Mouse (Mus musculus) neural tube, embryonic 14.5 days (tissue): ENCODE measurements at regions not wholly inside any gene's neighbourhood (a gene's known extent, or its start where the extent isn't known, plus 50 kb on each side); places are given as distances from the start of the nearest gene placed in this dataset.
A peak's percentile ranks its signal among the peaks of the same experiment; 100 is the strongest.

ENCODE experiments used
- ATAC-seq: fragments of 200-750 bp; cut with Nextera tagmentation; 2 replicates; pipeline ENCODE4 v1.8.0; 2017; ENCODE audit warnings: low read depth, mild to moderate bottlenecking, moderate TSS enrichment, moderate library complexity
- H3K27ac ChIP-seq: fragments of 300-500 bp; sonication (generic); 2 replicates; pipeline ENCODE4 v1.5.1; 2014; ENCODE audit warnings: low read depth, mild to moderate bottlenecking, control low read depth, low read length, moderate library complexity, mixed read lengths
- H3K27me3 ChIP-seq: fragments of 300-500 bp; sonication (generic); 2 replicates; pipeline ENCODE4 v1.6.1; 2014; ENCODE audit warnings: low read length; ENCODE audit not compliant: control insufficient read depth, insufficient read depth
- H3K36me3 ChIP-seq: fragments of 300-500 bp; sonication (generic); 2 replicates; pipeline ENCODE4 v1.6.1; 2014; ENCODE audit warnings: low read length, mixed read lengths; ENCODE audit not compliant: control insufficient read depth, insufficient read depth
- H3K4me1 ChIP-seq: fragments of 300-500 bp; sonication (generic); 2 replicates; pipeline ENCODE4 v1.6.1; 2014; ENCODE audit warnings: low read length; ENCODE audit not compliant: control insufficient read depth, insufficient read depth
- H3K4me2 ChIP-seq: fragments of 300-500 bp; sonication (generic); 2 replicates; pipeline ENCODE4 v1.6.1; 2014; ENCODE audit warnings: mild to moderate bottlenecking, low read depth, low read length, control low read depth
- H3K4me3 ChIP-seq: fragments of 300-500 bp; sonication (generic); 2 replicates; pipeline ENCODE4 v1.5.1; 2014; ENCODE audit warnings: low read depth, low read length, control low read depth, mixed read lengths
- H3K9ac ChIP-seq: fragments of 300-500 bp; sonication (generic); replicated peaks from 2 replicates; pipeline ENCODE4 v1.6.1; 2014; ENCODE audit warnings: low read depth, mild to moderate bottlenecking, control low read depth, low read length, mixed read lengths
- H3K9me3 ChIP-seq: fragments of 300-500 bp; sonication (generic); 2 replicates; pipeline ENCODE4 v1.6.1; 2016; ENCODE audit warnings: low read length; ENCODE audit not compliant: control insufficient read depth
- WGBS: fragments of 180-500 bp; shearing (Covaris S2); extraction: QIAGEN DNeasy Blood & Tissue Kit; methylation state at CpG from one replicate; pipeline ENCODE4 v1.1.7; 2014; 5-methylcytosine and 5-hydroxymethylcytosine counted together

DNA sequence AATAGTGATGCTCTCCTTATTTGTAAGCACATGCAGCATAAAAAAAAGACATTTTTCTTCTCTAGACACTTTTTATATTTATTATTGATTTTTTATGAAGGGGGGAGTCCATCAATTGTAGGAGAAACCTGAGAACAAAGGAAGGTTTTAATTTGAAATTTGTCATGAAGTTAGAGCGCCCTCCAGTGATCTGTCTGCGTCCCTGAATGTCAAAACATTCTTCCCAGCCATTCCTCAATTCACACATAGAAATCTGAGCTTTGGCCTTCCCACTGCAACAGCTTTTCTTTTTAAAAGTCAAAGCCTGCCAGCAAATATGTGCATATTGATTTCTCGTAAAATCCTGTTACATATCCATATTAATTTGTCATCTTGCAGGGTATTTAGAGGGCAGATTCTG, 396.6 kb downstream of the Dnajb9 start:
- ATAC-seq: peak; percentile 72
- WGBS: 21% methylated on average over 3 of the region's 3 CpGs
- H3K27me3 ChIP-seq: no peaks in the 10 kb centered on the region

GRCm38 (mm10) chr12:43772766-43773165, 437.4 kb downstream of the Dnajb9 start:
- no peak for ATAC-seq
- H3K27me3 ChIP-seq: no peaks in the 10 kb centered on the region
- H3K27ac ChIP-seq: no peak overlapping the region
- no peak overlapping the region for H3K4me2 ChIP-seq
- H3K9me3 ChIP-seq: no peaks in the 10 kb centered on the region
- H3K9ac ChIP-seq: no peak overlapping the region
- H3K4me3 ChIP-seq: no peak overlapping the region
- H3K4me1 ChIP-seq: no peaks in the 10 kb centered on the region
- 21% methylated on average over 1 of the region's 1 CpGs for WGBS
- H3K36me3 ChIP-seq: no peaks in the 10 kb centered on the region

More for the DNA sequence above, 396.6 kb downstream of the Dnajb9 start:
- H3K9me3 ChIP-seq: no peaks in the 10 kb centered on the region
- no peak overlapping the region for H3K9ac ChIP-seq
- H3K4me2 ChIP-seq: no peak overlapping the region
- H3K36me3 ChIP-seq: no peaks in the 10 kb centered on the region
- no peak overlapping the region for H3K4me3 ChIP-seq
- no peaks in the 10 kb centered on the region for H3K4me1 ChIP-seq
- no peak overlapping the region for H3K27ac ChIP-seq

DNA sequence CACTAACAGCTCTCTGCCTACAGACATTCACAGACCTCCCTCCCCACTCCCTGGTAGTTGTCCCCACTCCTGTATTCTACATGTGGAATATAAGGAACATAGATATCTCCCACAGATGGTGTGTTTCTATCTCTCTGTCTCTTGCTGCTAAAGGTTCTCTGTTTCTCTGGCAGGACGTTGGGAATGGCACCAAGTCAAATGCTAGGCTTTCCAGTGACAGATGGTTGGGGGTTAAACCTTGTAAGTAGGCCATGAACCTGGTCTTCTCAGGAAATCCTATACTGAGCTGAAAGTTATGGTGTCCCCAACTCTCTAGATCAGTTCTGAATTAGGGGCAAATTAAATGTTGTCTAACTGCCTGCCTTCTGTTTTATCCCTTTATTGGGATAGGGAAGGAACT, 448.0 kb downstream of the Dnajb9 start:
- no peak overlapping the region for H3K9ac ChIP-seq
- H3K4me3 ChIP-seq: no peak overlapping the region
- 69% methylated on average over 1 of the region's 1 CpGs for WGBS
- no peaks in the 10 kb centered on the region for H3K27me3 ChIP-seq
- no peaks in the 10 kb centered on the region for H3K4me1 ChIP-seq
- no peak overlapping the region for H3K4me2 ChIP-seq
- no peaks in the 10 kb centered on the region for H3K36me3 ChIP-seq
- no peak for ATAC-seq
- no peak overlapping the region for H3K27ac ChIP-seq
- no peaks in the 10 kb centered on the region for H3K9me3 ChIP-seq
